Mouse (Mus musculus) embryonic facial prominence, embryonic 14.5 days (tissue): ENCODE data around the gene Cited2. TPM values are rescaled to one million over a fixed set of nuclear protein-coding genes. Genes with fewer than 3 reads are reported as not detected.

ENCODE experiments used
- ATAC-seq: fragments of 200-750 bp; cut with Nextera tagmentation; 2 replicates; pipeline ENCODE4 v1.8.0; 2017; ENCODE audit warnings: low read depth, moderate number of reproducible peaks, moderate TSS enrichment
- DNase-seq: peaks from one replicate; pipeline ENCODE4 v3.0.0-alpha.2; 2015; ENCODE audit warnings: low spot score
- H3K27ac ChIP-seq: fragments of 300-500 bp; sonication (generic); replicated peaks from 2 replicates; pipeline ENCODE4 v1.5.1; 2014; ENCODE audit warnings: low read depth, mild to moderate bottlenecking, low read length, moderate library complexity
- H3K27me3 ChIP-seq: fragments of 300-500 bp; sonication (generic); replicated peaks from 2 replicates; pipeline ENCODE4 v1.6.1; 2014; ENCODE audit warnings: low read length; ENCODE audit not compliant: control insufficient read depth, insufficient read depth
- H3K36me3 ChIP-seq: fragments of 300-500 bp; sonication (generic); 2 replicates; pipeline ENCODE4 v1.6.1; 2014; ENCODE audit warnings: low read length, mixed read lengths; ENCODE audit not compliant: control insufficient read depth, insufficient read depth
- H3K4me1 ChIP-seq: fragments of 300-500 bp; sonication (generic); 2 replicates; pipeline ENCODE4 v1.6.1; 2014; ENCODE audit warnings: antibody characterized with exemption, low read length; ENCODE audit not compliant: control insufficient read depth, insufficient read depth
- H3K4me2 ChIP-seq: fragments of 300-500 bp; sonication (generic); 2 replicates; pipeline ENCODE4 v1.6.1; 2014; ENCODE audit warnings: low read depth, mild to moderate bottlenecking, low read length, moderate library complexity, mixed read lengths
- H3K4me3 ChIP-seq: fragments of 300-500 bp; sonication (generic); 2 replicates; pipeline ENCODE4 v1.5.1; 2014; ENCODE audit warnings: low read depth, mild to moderate bottlenecking, low read length
- H3K9ac ChIP-seq: fragments of 300-500 bp; sonication (generic); 2 replicates; pipeline ENCODE4 v1.6.1; 2014; ENCODE audit warnings: low read depth, mild to moderate bottlenecking, low read length, moderate library complexity, mixed read lengths
- H3K9me3 ChIP-seq: fragments of 300-500 bp; sonication (generic); 2 replicates; pipeline ENCODE4 v1.6.1; 2016; ENCODE audit warnings: low read length; ENCODE audit not compliant: control insufficient read depth
- WGBS: fragments of 180-500 bp; shearing (Covaris S2); extraction: QIAGEN DNeasy Blood & Tissue Kit; methylation state at CpG from one replicate; pipeline ENCODE4 v1.1.7; 2014; 5-methylcytosine and 5-hydroxymethylcytosine counted together
- polyA plus RNA-seq: library from polyadenylated mRNA; unstranded; fragments of >200 nt; fragmentation: Nextera tagmentation; extraction: Ambion mirVana; gene quantifications from 2 replicates; pipeline ENCODE4 v1.2.1, GENCODE M21; 2014

The Cited2 gene
- 37.5 and 40.6 TPM in 2 replicates for polyA plus RNA-seq

- ATAC-seq (peak; percentile 85), DNase-seq (peak; percentile 97)
- Histone ChIP-seq H3K4me2 (peak within 1 kb of the TSS; percentile 79), H3K27ac (peak within 1 kb of the TSS; percentile 97), H3K9ac (peak within 1 kb of the TSS; percentile 84), H3K27me3 (no peaks in the 10 kb centered on the region), H3K4me3 (peak within 1 kb of the TSS; percentile 87), H3K4me1 (peaks cover 26% of the 10 kb centered on the region), H3K36me3 (no peaks in the 10 kb centered on the region), H3K9me3 (no peaks in the 10 kb centered on the region)
- 0% methylated on average over 29 of the region's 55 CpGs for WGBS
Observed at GRCm38 (mm10) chr10:17722653-17723410, at the start of gene Cited2. Gene Cited2, plus strand, starts transcription at chr10:17723218.

- H3K4me1 ChIP-seq, result no peaks in the 10 kb centered on the region
Observed at GRCm38 (mm10) chr10:17674454-17674853, 48.6 kb upstream of the Cited2 start.

GRCm38 (mm10) chr10:17674869-17675268 is 48.1 kb upstream of the Cited2 start:
- WGBS, result 86% methylated on average over 2 of the region's 2 CpGs
- no peak overlapping the region for H3K9ac ChIP-seq
- no peaks in the 10 kb centered on the region for H3K36me3 ChIP-seq
- H3K4me1 ChIP-seq, result no peaks in the 10 kb centered on the region
- no peak overlapping the region for H3K27ac ChIP-seq
- H3K27me3 ChIP-seq, result no peaks in the 10 kb centered on the region
- H3K4me3 ChIP-seq, result no peak overlapping the region
- no peaks in the 10 kb centered on the region for H3K9me3 ChIP-seq
- DNase-seq (no peak), ATAC-seq (no peak)
- H3K4me2 ChIP-seq, result no peak overlapping the region

More at GRCm38 (mm10) chr10:17674454-17674853, 48.6 kb upstream of the Cited2 start:
- no peak overlapping the region for H3K9ac ChIP-seq
- ATAC-seq (no peak), DNase-seq (no peak)
- no peaks in the 10 kb centered on the region for H3K9me3 ChIP-seq
- no peak overlapping the region for H3K4me3 ChIP-seq
- no peak overlapping the region for H3K4me2 ChIP-seq
- H3K36me3 ChIP-seq, result no peaks in the 10 kb centered on the region
- no peak overlapping the region for H3K27ac ChIP-seq
- WGBS, result 70% methylated on average over 5 of the region's 5 CpGs
- H3K27me3 ChIP-seq, result no peaks in the 10 kb centered on the region

GRCm38 (mm10) chr10:17676464-17676863 is 46.6 kb upstream of the Cited2 start:
- no peaks in the 10 kb centered on the region for H3K9me3 ChIP-seq
- WGBS, result 77% methylated on average over 3 of the region's 3 CpGs
- no peaks in the 10 kb centered on the region for H3K4me1 ChIP-seq

GRCm38 (mm10) chr10:17677308-17677707 is 45.7 kb upstream of the Cited2 start:
- Histone ChIP-seq H3K4me3 (no peak overlapping the region), H3K36me3 (no peaks in the 10 kb centered on the region), H3K4me2 (no peak overlapping the region), H3K4me1 (no peaks in the 10 kb centered on the region), H3K27ac (no peak overlapping the region), H3K9ac (no peak overlapping the region), H3K9me3 (no peaks in the 10 kb centered on the region), H3K27me3 (no peaks in the 10 kb centered on the region)
- no peak for ATAC-seq
- DNase-seq, result no peak
- 78% methylated on average over 4 of the region's 4 CpGs for whole genome bisulfite sequencing

More at GRCm38 (mm10) chr10:17676464-17676863, 46.6 kb upstream of the Cited2 start:
- Histone ChIP-seq H3K36me3 (no peaks in the 10 kb centered on the region), H3K4me3 (no peak overlapping the region), H3K9ac (no peak overlapping the region), H3K27ac (no peak overlapping the region), H3K27me3 (no peaks in the 10 kb centered on the region), H3K4me2 (no peak overlapping the region)
- ATAC-seq (no peak), DNase-seq (no peak)

GRCm38 (mm10) chr10:17680432-17681382 is 42.3 kb upstream of the Cited2 start:
- H3K4me1 ChIP-seq, result no peaks in the 10 kb centered on the region
- WGBS, result 68% methylated on average over 8 of the region's 8 CpGs
- no peak overlapping the region for H3K27ac ChIP-seq
- no peaks in the 10 kb centered on the region for H3K27me3 ChIP-seq
- no peak overlapping the region for H3K4me2 ChIP-seq
- H3K9ac ChIP-seq, result no peak overlapping the region
- H3K36me3 ChIP-seq, result no peaks in the 10 kb centered on the region
- H3K4me3 ChIP-seq, result no peak overlapping the region
- DNase-seq (no peak), ATAC-seq (no peak)
- no peaks in the 10 kb centered on the region for H3K9me3 ChIP-seq

- Histone ChIP-seq H3K9ac (no peak overlapping the region), H3K36me3 (no peaks in the 10 kb centered on the region), H3K4me3 (no peak overlapping the region), H3K27me3 (no peaks in the 10 kb centered on the region), H3K27ac (no peak overlapping the region), H3K4me2 (no peak overlapping the region), H3K4me1 (no peaks in the 10 kb centered on the region), H3K9me3 (no peaks in the 10 kb centered on the region)
- DNase-seq, result no peak
- no peak for ATAC-seq
- 86% methylated on average over 2 of the region's 2 CpGs for WGBS
Observed at GRCm38 (mm10) chr10:17681386-17681785, 41.6 kb upstream of the Cited2 start.

- no peaks in the 10 kb centered on the region for H3K4me1 ChIP-seq
- H3K4me3 ChIP-seq, result no peak overlapping the region
- H3K4me2 ChIP-seq, result no peak overlapping the region
- H3K36me3 ChIP-seq, result no peaks in the 10 kb centered on the region
- ATAC-seq (no peak), DNase-seq (no peak)
- no peak overlapping the region for H3K27ac ChIP-seq
- H3K27me3 ChIP-seq, result no peaks in the 10 kb centered on the region
- H3K9ac ChIP-seq, result no peak overlapping the region
- whole genome bisulfite sequencing, result 45% methylated on average over 6 of the region's 6 CpGs
- no peaks in the 10 kb centered on the region for H3K9me3 ChIP-seq
Observed at GRCm38 (mm10) chr10:17683852-17684428, 39.1 kb upstream of the Cited2 start.
